Mouse (Mus musculus): Measurements from ENCODE around the gene Zfand4. TPM values are rescaled to one million over a fixed set of nuclear protein-coding genes. Genes with fewer than 3 reads are reported as not detected.
A peak's percentile ranks its signal among the peaks of the same experiment; 100 is the strongest.
"Not testable (repeated sequence)": the region's sequence is repeated elsewhere in the genome, so short reads cannot be mapped to it uniquely, and the experiment has no call there.

Zfand4 gene
- polyA plus RNA-seq (2016; fragmentation: Nextera tagmentation; extraction: Ambion mirVana): 3.5 and 4.1 TPM in 2 replicates

DNA sequence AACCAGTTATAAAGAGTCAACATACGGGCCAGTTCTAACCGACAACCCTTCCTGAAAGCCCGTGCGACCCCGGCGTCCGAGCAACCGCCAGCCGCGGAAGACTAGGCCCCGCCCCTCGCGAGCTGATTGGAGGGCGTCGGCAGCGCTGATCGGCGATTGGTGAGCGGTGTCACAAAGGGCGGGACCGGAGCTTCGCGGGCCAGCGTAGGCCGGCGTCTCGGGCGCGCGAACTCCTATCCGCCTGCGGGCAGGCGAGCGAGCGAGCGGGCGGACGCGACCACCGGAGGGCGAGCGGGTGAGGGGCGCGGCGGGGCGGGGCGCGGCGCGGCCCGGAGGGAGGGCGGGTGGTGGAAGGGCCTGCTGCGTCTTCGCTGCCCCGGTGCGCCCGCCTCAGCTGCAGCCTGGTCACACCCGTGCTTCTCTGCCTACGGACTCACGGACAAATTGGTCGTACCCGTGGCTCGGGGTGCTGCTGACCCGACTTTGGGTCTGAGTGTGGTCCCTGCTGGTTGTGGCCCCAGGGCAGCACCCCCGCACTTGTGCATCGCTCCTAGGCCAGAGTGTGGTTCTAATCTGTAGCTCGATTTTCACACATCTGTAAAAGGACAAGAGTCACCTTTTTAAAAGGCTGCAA is at the start of gene Zfand4:
Gene Zfand4 (plus strand): TSS at position 205 of the 634 bp plus-strand sequence.
- peak within 1 kb of the TSS; percentile 93 for H3K27ac ChIP-seq
- WGBS: under 1% methylated on average over 65 of the region's 67 CpGs

DNA sequence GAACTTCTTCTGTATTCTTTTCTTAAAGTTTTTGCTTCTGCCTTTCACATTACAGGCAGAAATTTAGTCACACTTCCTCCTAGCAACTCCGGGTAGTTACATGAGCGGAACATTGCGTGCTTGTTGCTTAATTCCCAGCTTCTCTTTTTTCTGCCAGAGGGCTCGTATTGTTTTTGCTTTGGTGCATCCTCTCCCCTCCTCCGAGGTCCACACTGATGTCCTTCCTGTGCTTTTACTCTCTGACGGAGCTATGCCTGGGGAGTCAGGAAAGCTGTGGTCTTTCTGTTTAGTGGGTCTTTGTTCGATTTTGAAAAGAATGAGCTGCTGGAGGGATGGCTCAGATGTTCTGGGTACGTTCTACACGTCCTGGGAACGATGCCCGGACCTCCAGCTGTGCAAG is 36.3 kb upstream of the Zfand4 start:
- no peak overlapping the region for H3K27ac ChIP-seq
- no peaks in the 10 kb centered on the region for H3K4me1 ChIP-seq
- 71% methylated on average over 11 of the region's 11 CpGs for whole genome bisulfite sequencing
- no peak overlapping the region for H3K4me3 ChIP-seq
- no peak for DNase-seq (ENCODE audit: low spot score)
- H3K9me3 ChIP-seq: no peaks in the 10 kb centered on the region
- no peaks in the 10 kb centered on the region for H3K27me3 ChIP-seq (ENCODE audit: insufficient read depth, poor library complexity, severe bottlenecking)
- peaks cover 81% of the 10 kb centered on the region for H3K36me3 ChIP-seq

More for the DNA sequence above, at the start of gene Zfand4:
- Histone ChIP-seq H3K27me3 (ENCODE audit: insufficient read depth, poor library complexity, severe bottlenecking) (no peaks in the 10 kb centered on the region), H3K4me3 (peak within 1 kb of the TSS; percentile 81), H3K9me3 (no peaks in the 10 kb centered on the region), H3K4me1 (peaks cover 7% of the 10 kb centered on the region; the same call in 1 of the 2 replicates), H3K36me3 (peaks cover 31% of the 10 kb centered on the region)
- peak; percentile 97 for DNase-seq (ENCODE audit: low spot score)

DNA sequence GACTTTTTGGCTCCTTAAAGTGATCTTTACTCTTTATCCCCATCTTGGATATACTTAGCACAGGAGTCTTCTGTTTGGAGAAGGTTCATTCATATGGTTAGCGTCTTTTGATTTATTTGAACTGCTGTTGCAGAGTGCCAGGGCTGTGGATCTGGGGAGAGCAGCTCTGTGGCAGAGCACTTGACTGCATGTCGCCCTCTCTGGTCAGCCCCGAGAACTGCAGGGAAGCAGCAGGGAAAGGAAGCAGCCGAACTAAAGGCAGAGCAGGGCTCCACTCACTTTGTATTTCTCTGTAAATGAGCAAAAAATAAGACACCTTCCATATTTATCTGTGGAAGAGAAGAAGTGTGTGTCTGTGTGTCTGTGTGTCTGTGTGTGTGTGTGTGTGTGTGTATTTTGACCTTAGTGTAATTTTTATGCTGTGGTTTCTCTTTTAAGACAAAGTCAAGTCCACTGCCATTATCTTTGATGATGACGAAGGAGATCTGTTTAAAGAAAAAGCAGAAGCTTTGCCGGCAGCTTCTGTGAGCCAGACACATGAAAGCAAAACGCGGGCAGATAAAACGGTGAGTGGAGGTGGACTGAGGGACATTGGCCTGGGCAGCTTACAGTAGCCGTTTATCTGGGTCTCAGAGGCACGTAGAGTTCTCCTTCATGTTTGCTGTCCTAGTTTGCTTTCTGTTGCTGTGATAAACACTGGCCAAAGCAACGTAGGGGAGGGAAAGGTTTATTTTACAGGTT is 35.1 kb upstream of the Zfand4 start:
- Histone ChIP-seq H3K4me3 (no peak overlapping the region), H3K36me3 (peaks cover 83% of the 10 kb centered on the region), H3K9me3 (no peaks in the 10 kb centered on the region), H3K4me1 (no peaks in the 10 kb centered on the region), H3K27me3 (ENCODE audit: insufficient read depth, poor library complexity, severe bottlenecking) (no peaks in the 10 kb centered on the region), H3K27ac (no peak overlapping the region)
- DNase-seq (ENCODE audit: low spot score): peak; percentile 80
- 62% methylated on average over 12 of the region's 12 CpGs for WGBS

DNA sequence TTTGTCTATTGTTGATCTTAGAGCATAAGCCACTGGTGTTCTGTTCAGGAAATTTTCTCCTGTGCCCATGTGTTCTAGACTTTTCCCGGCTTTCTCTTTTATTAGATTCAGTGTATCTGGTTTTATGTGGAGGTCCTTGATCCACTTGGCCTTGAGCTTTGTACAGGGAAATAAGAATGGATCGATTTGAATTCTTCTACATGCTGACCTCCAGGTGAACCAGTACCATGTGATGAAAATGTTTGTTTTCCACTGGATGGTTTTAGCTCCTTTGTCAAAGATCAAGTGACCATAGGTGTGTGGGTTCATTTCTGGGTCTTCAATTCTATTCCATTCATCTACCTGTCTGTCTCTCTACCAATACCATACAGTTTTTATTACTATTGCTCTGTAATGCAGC is 29.2 kb upstream of the Zfand4 start:
- not testable (repeated sequence) for H3K4me1 ChIP-seq; H3K27ac ChIP-seq; H3K27me3 ChIP-seq (ENCODE audit: insufficient read depth, poor library complexity, severe bottlenecking); H3K9me3 ChIP-seq; DNase-seq (ENCODE audit: low spot score); H3K4me3 ChIP-seq
- peaks cover 80% of the 10 kb centered on the region for H3K36me3 ChIP-seq
- 89% methylated on average over 2 of the region's 2 CpGs for WGBS

DNA sequence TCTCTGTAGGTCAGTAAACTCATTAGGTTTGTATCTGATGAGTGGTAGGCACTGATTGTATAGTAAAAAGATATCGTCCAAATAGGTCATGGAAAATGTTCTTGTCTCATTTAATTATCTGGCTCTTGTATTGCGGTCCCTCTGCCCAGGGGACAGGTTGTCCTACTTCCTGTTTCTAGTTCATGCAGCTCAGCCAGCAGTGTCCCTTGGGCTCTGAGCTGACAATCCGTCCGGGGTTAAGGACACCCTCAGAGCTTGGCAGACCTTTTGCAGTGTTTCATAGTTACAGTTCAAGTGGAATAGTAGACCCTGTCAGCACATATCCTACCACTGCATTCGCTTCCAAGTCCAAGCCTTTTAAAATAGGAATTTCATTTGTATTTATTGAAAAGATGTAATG is 28.7 kb upstream of the Zfand4 start:
- H3K36me3 ChIP-seq: peaks cover 81% of the 10 kb centered on the region
- no peaks in the 10 kb centered on the region for H3K9me3 ChIP-seq
- H3K27ac ChIP-seq: no peak overlapping the region
- no peaks in the 10 kb centered on the region for H3K27me3 ChIP-seq (ENCODE audit: insufficient read depth, poor library complexity, severe bottlenecking)
- DNase-seq (ENCODE audit: low spot score): no peak
- no peaks in the 10 kb centered on the region for H3K4me1 ChIP-seq
- H3K4me3 ChIP-seq: no peak overlapping the region
- WGBS: 87% methylated on average over 5 of the region's 5 CpGs

DNA sequence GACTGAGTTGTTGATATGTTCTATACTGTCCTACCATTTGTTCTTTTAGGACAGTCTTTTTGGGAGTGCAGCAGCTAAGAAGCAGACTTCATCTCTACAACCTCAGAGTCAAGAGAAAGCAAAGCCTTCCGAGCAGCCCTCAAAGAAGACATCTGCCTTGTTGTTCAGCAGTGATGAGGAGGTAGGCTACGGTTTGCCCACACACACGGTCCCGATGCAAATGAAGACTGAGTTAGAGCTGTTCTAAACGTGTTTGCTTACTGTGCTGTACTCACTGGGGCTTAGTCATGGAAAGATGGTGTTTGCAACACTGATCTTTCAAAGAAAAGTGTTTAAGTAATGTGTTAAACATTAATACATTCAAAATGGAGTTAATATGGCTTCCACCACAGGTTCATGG is 25.9 kb upstream of the Zfand4 start:
- DNase-seq (ENCODE audit: low spot score): no peak
- Histone ChIP-seq H3K4me1 (no peaks in the 10 kb centered on the region), H3K27me3 (ENCODE audit: insufficient read depth, poor library complexity, severe bottlenecking) (no peaks in the 10 kb centered on the region), H3K9me3 (no peaks in the 10 kb centered on the region), H3K27ac (no peak overlapping the region), H3K36me3 (peaks cover 79% of the 10 kb centered on the region), H3K4me3 (no peak overlapping the region)
- 90% methylated on average over 5 of the region's 5 CpGs for WGBS

DNA sequence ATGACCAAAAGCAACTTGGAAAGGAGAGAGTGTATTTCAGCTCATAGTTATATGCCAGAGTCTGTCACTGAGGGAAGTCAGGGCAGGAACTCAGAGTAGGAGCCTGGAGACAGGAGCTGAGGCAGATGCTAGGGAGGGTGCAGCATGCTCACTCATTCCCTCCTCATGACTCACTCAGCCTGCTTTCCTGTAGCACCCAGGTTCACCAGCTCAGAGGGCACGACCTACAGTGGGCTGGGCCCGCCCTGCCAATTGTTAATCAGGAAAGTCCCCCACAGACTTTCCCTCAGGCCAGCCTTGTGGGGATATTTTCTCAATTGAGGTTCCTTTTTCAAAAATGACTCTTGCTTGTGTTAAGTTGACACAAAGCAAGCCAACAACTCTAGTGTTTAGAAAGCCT is 23.7 kb upstream of the Zfand4 start:
- WGBS: 67% methylated on average over 2 of the region's 2 CpGs
- Histone ChIP-seq H3K4me1 (no peaks in the 10 kb centered on the region), H3K27ac (no peak overlapping the region), H3K27me3 (ENCODE audit: insufficient read depth, poor library complexity, severe bottlenecking) (no peaks in the 10 kb centered on the region), H3K9me3 (no peaks in the 10 kb centered on the region), H3K36me3 (peaks cover 67% of the 10 kb centered on the region), H3K4me3 (no peak overlapping the region)
- no peak for DNase-seq (ENCODE audit: low spot score)

DNA sequence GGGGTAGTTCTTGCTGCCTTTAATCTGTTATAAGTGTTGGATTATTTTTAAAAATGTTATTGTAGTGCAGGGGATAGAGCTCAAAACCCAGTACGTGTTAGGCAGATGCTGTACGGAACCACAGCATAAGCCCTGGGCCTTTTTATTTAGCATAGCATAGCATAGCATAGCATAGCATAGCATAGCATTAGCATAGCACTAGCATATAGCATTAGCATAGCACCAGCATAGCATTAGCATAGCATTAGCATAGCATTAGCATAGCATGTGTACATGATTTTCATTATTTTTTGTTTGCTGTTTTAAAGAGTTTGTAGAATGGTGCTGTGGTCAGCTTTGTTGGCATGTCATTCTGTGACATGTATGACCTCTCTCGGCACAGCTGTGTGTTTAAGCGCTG is 4.4 kb upstream of the Zfand4 start:
- Histone ChIP-seq H3K27me3 (ENCODE audit: insufficient read depth, poor library complexity, severe bottlenecking) (no peaks in the 10 kb centered on the region), H3K36me3 (peaks cover 66% of the 10 kb centered on the region), H3K27ac (no peak overlapping the region), H3K4me1 (no peaks in the 10 kb centered on the region), H3K9me3 (no peaks in the 10 kb centered on the region), H3K4me3 (no peak overlapping the region)
- no peak for DNase-seq (ENCODE audit: low spot score)
- 97% methylated on average over 4 of the region's 4 CpGs for WGBS

DNA sequence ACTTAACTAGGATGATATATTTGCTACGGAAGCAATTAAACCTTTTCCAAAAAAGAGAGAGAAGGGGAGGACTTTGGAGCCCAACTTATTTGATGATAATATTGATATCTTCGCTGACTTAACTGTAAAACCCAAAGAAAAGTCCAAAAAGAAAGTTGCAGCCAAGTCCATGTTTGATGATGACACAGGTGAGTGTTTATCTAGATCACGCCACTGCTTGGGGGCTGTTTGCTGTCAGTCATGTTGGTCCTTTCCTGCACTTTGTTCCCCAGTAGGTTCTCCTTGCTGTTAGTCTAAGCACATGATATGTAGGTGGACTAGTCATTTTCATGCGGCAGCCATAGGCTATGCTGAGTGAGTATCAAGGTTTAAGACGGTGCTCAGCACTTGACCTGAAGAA is 3.5 kb upstream of the Zfand4 start:
- Histone ChIP-seq H3K4me3 (no peak overlapping the region), H3K27ac (no peak overlapping the region), H3K27me3 (ENCODE audit: insufficient read depth, poor library complexity, severe bottlenecking) (no peaks in the 10 kb centered on the region), H3K9me3 (no peaks in the 10 kb centered on the region), H3K4me1 (no peaks in the 10 kb centered on the region), H3K36me3 (peaks cover 58% of the 10 kb centered on the region)
- DNase-seq (ENCODE audit: low spot score): no peak
- 88% methylated on average over 5 of the region's 5 CpGs for WGBS

DNA sequence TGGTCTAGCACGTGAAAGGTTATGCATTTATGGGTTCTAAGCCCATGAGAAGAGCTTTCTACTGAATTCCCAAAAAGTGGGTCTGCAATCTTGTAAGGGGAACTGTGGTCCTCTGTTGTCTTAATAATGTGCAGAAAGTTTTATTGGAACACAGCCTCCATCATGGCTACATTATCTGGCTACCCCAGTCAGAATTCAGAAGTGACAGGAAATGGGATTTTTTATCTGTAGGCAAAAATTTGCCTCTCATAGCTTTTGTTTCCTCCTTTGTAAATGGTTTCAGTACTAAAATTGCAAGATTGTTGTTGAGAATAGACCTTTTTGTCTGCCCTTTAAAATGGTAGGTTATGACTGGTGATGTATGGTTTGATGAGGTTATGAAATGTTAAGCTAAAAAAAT is 1.2 kb upstream of the Zfand4 start:
- WGBS: 95% methylated on average over 1 of the region's 1 CpGs
- DNase-seq (ENCODE audit: low spot score): no peak
- no peak overlapping the region for H3K27ac ChIP-seq
- no peak overlapping the region for H3K4me3 ChIP-seq
- no peaks in the 10 kb centered on the region for H3K27me3 ChIP-seq (ENCODE audit: insufficient read depth, poor library complexity, severe bottlenecking)
- H3K9me3 ChIP-seq: no peaks in the 10 kb centered on the region
- peaks cover 41% of the 10 kb centered on the region for H3K36me3 ChIP-seq
- peaks cover 7% of the 10 kb centered on the region; the same call in 1 of the 2 replicates for H3K4me1 ChIP-seq

DNA sequence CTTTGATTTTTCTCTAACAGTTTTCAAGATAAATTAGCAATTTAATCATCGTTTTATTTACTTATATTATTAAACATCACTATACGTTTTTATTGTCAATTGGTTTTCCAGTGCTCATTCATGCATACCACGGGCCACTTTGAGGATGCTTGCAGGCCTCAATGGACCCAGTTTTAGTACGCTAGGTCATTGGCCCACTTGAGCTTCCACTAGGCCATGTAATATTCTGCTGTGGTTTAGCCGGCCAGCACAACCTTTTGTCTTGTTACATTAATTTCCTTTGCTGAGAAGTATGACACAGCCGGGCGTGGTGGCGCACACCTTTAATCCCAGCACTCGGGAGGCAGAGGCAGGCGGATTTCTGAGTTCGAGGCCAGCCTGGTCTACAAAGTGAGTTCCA is 814 bp downstream of the Zfand4 start:
- H3K27ac ChIP-seq: no peak overlapping the region
- peaks cover 7% of the 10 kb centered on the region; the same call in 1 of the 2 replicates for H3K4me1 ChIP-seq
- no peak for DNase-seq (ENCODE audit: low spot score)
- H3K27me3 ChIP-seq (ENCODE audit: insufficient read depth, poor library complexity, severe bottlenecking): no peaks in the 10 kb centered on the region
- H3K36me3 ChIP-seq: peaks cover 26% of the 10 kb centered on the region
- peak overlapping the region; percentile 81; the same call in 1 of the 2 replicates for H3K4me3 ChIP-seq
- no peaks in the 10 kb centered on the region for H3K9me3 ChIP-seq
- WGBS: 86% methylated on average over 11 of the region's 11 CpGs

DNA sequence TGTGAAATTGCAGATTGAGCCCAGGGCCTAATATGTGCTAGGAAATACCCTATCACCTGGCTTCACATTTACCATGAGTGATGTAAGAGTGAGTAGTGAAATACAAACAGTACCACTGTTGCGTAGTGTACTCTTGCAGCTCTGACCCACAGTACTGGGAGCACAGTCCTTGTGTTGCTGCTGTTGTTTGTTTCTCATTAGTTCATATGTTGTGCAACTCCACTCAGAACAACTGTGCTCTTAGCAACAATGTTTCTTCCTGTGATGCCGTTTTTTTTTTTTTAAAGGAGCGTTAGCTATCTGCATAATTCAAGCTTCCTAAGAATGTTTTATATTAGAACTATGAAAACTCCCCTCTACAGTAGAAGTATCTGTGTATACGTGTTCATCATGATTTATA is 1.6 kb downstream of the Zfand4 start:
- peaks cover 7% of the 10 kb centered on the region; the same call in 1 of the 2 replicates for H3K4me1 ChIP-seq
- no peaks in the 10 kb centered on the region for H3K27me3 ChIP-seq (ENCODE audit: insufficient read depth, poor library complexity, severe bottlenecking)
- DNase-seq (ENCODE audit: low spot score): no peak
- H3K4me3 ChIP-seq: no peak overlapping the region
- no peaks in the 10 kb centered on the region for H3K9me3 ChIP-seq
- WGBS: 88% methylated on average over 4 of the region's 4 CpGs
- H3K27ac ChIP-seq: no peak overlapping the region
- H3K36me3 ChIP-seq: peaks cover 20% of the 10 kb centered on the region

DNA sequence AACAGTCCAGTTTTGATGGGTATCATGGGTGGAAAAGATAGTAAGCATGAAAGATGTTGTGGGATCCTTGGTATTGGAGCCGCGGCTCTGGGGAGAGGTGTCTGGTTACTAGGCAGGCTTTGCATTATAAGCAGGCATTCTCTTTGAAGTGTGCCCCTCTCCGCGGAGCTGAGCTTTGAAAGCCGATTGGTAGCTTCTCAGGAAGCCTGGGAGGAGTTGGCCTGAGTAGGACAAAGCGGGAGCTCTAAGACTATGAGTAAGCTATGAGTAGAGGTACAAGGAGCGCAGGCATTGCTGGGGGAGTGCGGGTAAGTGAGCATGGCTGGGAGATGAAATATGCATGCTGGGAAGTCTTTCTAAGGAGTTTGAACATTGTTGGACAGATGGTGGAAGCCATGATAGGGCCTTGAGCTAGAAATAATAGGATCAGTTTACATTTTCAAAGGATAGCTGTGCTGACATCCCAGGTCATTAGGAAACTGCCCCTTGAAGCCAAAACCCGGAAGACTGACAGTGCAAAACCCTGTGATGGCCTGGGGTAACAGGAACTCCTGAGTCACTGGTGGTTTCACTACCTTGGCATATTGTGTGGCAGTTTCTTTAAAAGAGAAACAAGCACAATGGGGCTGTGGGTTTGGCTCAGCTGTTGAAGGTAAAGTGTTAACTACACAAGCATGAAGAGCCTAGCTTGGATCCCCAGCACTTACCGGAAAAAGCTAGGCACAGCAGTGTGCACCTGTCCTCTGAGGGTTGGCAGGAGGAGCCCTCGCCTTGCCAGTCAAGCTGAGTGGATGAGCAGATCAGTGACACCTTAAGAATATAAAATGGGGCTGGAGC is 2.5 kb downstream of the Zfand4 start:
- Histone ChIP-seq H3K4me1 (peaks cover 7% of the 10 kb centered on the region; the same call in 1 of the 2 replicates), H3K27me3 (ENCODE audit: insufficient read depth, poor library complexity, severe bottlenecking) (no peaks in the 10 kb centered on the region)
- 22% methylated on average over 11 of the region's 11 CpGs for WGBS

More for the DNA sequence above, 2.5 kb downstream of the Zfand4 start:
- DNase-seq (ENCODE audit: low spot score): no peak
- Histone ChIP-seq H3K4me3 (peak overlapping the region; percentile 30), H3K9me3 (no peaks in the 10 kb centered on the region), H3K36me3 (peaks cover 12% of the 10 kb centered on the region; the same call in 1 of the 2 replicates), H3K27ac (peak overlapping the region; percentile 2; the same call in 1 of the 2 replicates)

Measured in heart, embryonic 10.5 days (tissue).